Mouse (Mus musculus): ENCODE measurements around the gene Agpat4.

The Agpat4 gene

DNA sequence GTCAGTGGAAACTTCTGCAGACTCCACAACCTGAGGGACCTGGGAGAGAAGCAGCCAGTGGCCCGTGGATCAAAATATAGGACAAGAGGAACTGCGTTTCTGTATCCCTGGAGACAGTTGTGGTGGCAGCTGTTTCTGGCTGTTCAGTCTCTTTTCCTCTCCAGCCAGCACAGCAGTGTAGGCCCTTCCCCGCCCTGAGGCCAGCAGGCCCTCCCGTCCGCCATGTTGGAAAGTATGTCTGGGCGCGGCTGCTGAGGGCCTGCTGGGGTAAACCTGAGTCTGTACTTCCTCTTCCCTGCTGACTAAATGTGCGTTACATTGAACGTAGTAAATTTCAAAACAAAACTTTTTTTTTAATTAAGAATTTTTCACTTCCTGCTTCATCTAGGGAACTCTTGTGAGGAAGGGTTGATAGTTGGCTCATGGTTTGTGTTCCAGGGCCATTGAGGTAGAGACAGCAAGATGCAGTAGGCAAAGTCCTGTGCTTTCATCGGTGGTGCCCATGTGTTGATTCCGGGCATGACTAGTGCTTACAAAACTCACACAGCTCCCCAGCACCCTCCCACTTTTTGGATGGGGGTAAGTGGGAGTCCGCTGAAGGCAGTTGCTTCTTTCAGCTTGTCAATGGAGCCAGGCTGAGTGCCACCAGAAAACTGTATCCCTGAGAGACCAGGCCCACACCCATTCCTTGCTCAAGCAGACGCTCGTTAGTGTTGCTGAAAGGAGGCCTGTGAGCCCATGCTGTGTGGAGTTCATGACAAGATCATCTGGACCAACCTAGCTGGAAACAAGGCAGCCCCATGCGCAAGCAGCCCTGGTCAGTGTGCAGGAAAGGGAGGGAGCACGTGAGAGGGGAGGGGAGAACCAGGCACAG is 40.9 kb downstream of the Agpat4 start:
- no peak for DNase-seq (ENCODE audit: extremely low read depth, insufficient read length, low spot score)

DNA sequence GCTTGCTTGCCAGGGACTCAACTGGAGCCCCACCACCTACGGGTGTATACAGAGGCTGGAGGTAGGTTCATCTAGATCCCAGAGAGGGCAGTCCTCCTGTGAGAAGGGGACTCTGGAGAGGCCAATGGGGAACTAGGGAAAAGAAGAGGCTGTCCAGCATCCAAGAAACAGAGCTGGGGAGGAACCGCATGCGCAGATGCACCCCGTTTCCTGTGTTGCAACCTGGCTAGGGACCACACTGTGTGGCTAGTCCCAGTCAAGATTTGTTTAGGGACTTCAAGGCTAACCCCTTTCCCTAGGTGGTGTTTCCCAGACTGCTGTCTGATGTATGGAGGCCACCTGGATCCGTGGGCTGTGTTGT is 41.5 kb downstream of the Agpat4 start:
- DNase-seq (ENCODE audit: extremely low read depth, insufficient read length, low spot score): no peak

DNA sequence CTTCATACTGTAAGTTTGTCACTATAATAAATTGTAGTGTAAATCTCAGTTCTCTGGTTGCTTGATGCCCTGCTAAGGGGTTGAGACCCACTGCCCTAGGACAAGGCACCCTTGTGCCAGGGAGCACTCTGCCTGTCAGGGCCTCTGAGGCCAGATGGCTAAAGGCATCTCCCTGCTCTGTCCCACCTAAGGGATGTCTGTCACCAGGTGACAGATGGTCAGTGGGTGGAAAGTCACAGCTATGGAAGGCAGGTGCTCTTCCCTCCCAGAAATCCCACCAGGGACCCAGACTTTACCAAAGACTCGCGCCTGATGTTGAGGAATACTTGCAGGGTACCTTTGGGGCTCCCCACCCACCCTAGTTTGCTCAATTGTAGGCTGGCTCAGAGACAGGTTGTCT is 42.0 kb downstream of the Agpat4 start:
- no peak for DNase-seq (ENCODE audit: extremely low read depth, insufficient read length, low spot score)

DNA sequence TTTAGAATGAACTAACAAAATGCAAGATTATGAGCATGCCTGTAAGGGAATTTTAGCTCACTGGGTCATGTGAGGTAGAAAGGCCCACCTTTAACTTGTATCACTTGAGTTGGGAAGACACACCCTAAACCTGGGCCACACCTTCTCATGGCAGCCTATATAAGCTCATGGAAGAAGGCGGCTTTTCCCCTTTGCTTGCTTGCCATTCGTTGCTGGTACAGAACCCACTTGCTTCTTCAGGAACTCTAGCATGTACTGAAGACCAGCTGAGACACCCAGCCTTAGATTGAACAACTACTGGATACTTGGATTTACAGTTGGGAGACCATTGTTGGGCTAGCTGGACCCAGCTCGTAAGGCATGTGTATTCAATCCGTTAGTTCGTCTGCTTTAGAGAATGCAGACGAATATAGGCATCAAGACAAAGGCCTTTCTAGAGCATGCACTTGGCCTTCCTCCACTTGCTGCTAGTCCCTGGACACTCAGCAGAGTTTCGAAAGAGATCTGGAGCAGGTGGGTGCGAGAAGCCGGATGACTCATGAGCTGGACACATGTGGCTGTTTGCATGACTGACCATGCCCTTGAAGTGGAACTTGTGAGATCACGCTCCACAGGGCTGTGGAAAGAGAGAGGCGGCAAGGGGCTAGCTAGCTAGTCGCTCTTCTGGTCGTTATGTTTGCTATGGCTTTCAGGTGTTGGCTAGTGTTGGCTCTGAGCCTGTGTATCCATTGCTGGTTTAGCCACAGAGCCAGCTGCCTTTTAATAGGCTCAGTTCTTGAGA is 42.7 kb downstream of the Agpat4 start:
- peak; percentile 73 for DNase-seq (ENCODE audit: extremely low read depth, insufficient read length, low spot score)

GRCm38 (mm10) chr17:12161877-12162276 is 43.4 kb downstream of the Agpat4 start:
- peak; percentile 13 for DNase-seq (ENCODE audit: extremely low read depth, insufficient read length, low spot score)

DNA sequence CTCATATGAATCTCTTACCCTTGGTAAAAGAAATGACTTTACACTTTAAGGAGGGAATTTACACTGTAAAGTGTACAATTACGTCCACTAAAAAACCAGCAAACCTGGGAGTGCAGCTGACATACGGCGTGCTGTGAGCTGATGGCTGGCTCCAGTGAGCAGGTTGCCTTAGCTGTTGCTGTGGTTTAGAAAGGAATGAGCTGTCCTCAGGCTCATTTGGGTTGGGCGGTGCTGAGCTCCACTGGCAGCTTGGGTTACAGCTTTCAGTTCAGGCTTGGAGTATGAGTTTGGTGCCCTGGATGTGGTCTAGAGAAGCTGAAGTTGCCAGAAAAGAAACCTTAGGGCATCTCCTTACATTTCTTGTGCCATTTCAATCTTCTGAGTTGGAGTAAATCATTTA is 44.3 kb downstream of the Agpat4 start:
- peak; percentile 70 for DNase-seq (ENCODE audit: extremely low read depth, insufficient read length, low spot score)

DNA sequence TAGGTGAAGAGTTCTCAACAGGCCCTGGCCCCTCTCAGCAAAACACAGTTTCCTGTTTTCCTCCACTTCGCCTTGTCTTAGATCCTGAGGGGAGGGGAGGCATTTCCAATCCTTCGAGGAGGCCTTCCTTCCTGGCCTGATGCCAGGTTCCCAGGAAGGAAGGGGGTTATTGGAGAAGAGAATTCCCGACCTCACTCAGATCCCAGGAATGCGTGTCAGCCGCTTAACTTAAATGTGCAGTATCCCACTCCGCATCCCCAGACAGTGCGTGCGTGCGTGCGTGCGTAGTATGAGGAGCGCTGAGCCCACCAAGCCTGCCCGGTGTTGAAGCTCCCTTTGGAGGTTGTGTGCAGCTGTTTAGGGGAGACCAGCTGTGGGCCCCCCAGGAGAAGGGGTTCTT is 44.9 kb downstream of the Agpat4 start:
- peak; percentile 45 for DNase-seq (ENCODE audit: extremely low read depth, insufficient read length, low spot score)

- no peak for DNase-seq (ENCODE audit: extremely low read depth, insufficient read length, low spot score)
Observed at GRCm38 (mm10) chr17:12163903-12164302, 45.4 kb downstream of the Agpat4 start.

GRCm38 (mm10) chr17:12164507-12164906 is 46.0 kb downstream of the Agpat4 start:
- no peak for DNase-seq (ENCODE audit: extremely low read depth, insufficient read length, low spot score)

GRCm38 (mm10) chr17:12165009-12165695 is 46.6 kb downstream of the Agpat4 start:
- no peak for DNase-seq (ENCODE audit: extremely low read depth, insufficient read length, low spot score)

- DNase-seq (ENCODE audit: extremely low read depth, insufficient read length, low spot score): no peak
Observed at GRCm38 (mm10) chr17:12165701-12166100, 47.2 kb downstream of the Agpat4 start.

- peak; percentile 65 for DNase-seq (ENCODE audit: extremely low read depth, insufficient read length, low spot score)
Observed at GRCm38 (mm10) chr17:12168536-12168935, 50.0 kb downstream of the Agpat4 start.

GRCm38 (mm10) chr17:12169326-12169836 is 50.9 kb downstream of the Agpat4 start:
- no peak for DNase-seq (ENCODE audit: extremely low read depth, insufficient read length, low spot score)

GRCm38 (mm10) chr17:12170791-12171497 is 52.4 kb downstream of the Agpat4 start:
- DNase-seq (ENCODE audit: extremely low read depth, insufficient read length, low spot score): peak; percentile 51

- no peak for DNase-seq (ENCODE audit: extremely low read depth, insufficient read length, low spot score)
Observed at GRCm38 (mm10) chr17:12171666-12172065, 53.2 kb downstream of the Agpat4 start.

GRCm38 (mm10) chr17:12174221-12174620 is 55.7 kb downstream of the Agpat4 start:
- DNase-seq (ENCODE audit: extremely low read depth, insufficient read length, low spot score): no peak

DNA sequence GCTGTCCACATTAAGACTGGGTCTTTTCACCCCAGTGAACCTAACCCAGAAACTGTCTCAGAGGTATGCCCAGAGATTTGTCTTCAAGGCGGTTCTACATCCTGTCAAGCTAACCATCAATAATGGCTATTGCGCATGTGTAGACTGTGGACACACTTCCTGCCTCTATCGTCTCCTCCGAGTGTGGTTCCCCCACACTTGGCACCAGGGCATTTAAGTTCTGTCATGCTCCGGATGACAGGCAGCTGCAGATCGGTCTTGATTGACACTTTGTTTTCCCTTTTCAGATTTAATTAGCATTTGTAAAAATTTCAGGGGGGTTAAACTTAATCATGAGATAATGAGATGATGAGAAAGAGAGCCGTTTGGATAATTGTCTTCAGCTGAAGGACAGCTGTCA is 56.4 kb downstream of the Agpat4 start:
- no peak for DNase-seq (ENCODE audit: extremely low read depth, insufficient read length, low spot score)

- no peak for DNase-seq (ENCODE audit: extremely low read depth, insufficient read length, low spot score)
Observed at GRCm38 (mm10) chr17:12175626-12176025, 57.1 kb downstream of the Agpat4 start.

DNA sequence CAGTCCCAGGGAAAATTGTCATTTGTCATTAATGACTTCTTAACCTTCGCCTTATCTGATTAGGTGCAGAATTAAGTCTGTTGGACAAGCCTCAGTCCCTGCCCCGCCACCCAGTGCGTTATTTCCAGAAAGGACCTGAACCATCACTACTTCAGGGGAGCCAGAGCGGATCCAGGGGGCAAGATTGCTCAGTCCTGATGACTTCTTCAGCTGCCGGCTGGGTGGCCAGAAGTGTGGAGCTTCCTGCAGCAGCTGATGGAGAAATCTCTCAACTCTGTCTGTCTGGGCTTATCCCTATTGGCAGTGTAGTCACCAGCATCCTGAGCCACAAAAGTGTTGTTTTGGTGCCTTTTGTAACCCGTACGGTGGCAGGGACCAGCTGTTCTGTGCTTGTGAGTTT is 60.8 kb downstream of the Agpat4 start:
- no peak for DNase-seq (ENCODE audit: extremely low read depth, insufficient read length, low spot score)

GRCm38 (mm10) chr17:12179766-12180165 is 61.3 kb downstream of the Agpat4 start:
- no peak for DNase-seq (ENCODE audit: extremely low read depth, insufficient read length, low spot score)

All from 3134 (cell line).